Mouse (Mus musculus) hindbrain, embryonic 10.5 days (tissue): ENCODE data around the gene Tril. TPM values are rescaled to one million over a fixed set of nuclear protein-coding genes. Genes with fewer than 3 reads are reported as not detected.

ENCODE experiments used
- DNase-seq: peaks from one replicate; pipeline ENCODE4 v3.0.0-alpha.2; 2017; ENCODE audit warnings: low spot score
- H3K27ac ChIP-seq: fragments of 300-500 bp; sonication (generic); 2 replicates; pipeline ENCODE4 v1.5.1; 2016; ENCODE audit warnings: mild to moderate bottlenecking, moderate library complexity
- H3K27me3 ChIP-seq: fragments of 300-500 bp; sonication (generic); 2 replicates; pipeline ENCODE4 v1.6.1; 2016; ENCODE audit warnings: mild to moderate bottlenecking; ENCODE audit not compliant: poor library complexity, insufficient read depth, severe bottlenecking
- H3K36me3 ChIP-seq: fragments of 300-500 bp; sonication (generic); 2 replicates; pipeline ENCODE4 v1.6.1; 2016; ENCODE audit warnings: mild to moderate bottlenecking, moderate library complexity
- H3K4me1 ChIP-seq: fragments of 300-500 bp; sonication (generic); replicated peaks from 2 replicates; pipeline ENCODE4 v1.6.1; 2016; ENCODE audit warnings: mild to moderate bottlenecking
- H3K4me3 ChIP-seq: fragments of 300-500 bp; sonication (generic); 2 replicates; pipeline ENCODE4 v1.5.1; 2016; ENCODE audit warnings: mild to moderate bottlenecking, moderate library complexity
- H3K9me3 ChIP-seq: fragments of 300-500 bp; sonication (generic); 2 replicates; pipeline ENCODE4 v1.6.1; 2016; ENCODE audit warnings: mild to moderate bottlenecking, moderate library complexity
- WGBS: fragments of 180-500 bp; shearing (Covaris S2); methylation state at CpG from one replicate; pipeline ENCODE4 v1.1.7; 2016; 5-methylcytosine and 5-hydroxymethylcytosine counted together
- polyA plus RNA-seq: library from polyadenylated mRNA; unstranded; fragments of >200 nt; fragmentation: Nextera tagmentation; extraction: Ambion mirVana; gene quantifications from 2 replicates; pipeline ENCODE4 v1.2.1, GENCODE M21; 2016

Tril gene
- polyA plus RNA-seq, 1 experiment from 2014 or later, result 30.8 TPM

GRCm38 (mm10) chr6:53778424-53778955 is 42.1 kb downstream of the Tril start:
- H3K36me3 ChIP-seq, result no peaks in the 10 kb centered on the region
- no peaks in the 10 kb centered on the region for H3K9me3 ChIP-seq
- no peaks in the 10 kb centered on the region; the same call in 1 of the 2 replicates for H3K27me3 ChIP-seq
- 80% methylated on average over 8 of the region's 8 CpGs for WGBS
- H3K27ac ChIP-seq, result no peak overlapping the region
- peaks cover 10% of the 10 kb centered on the region for H3K4me1 ChIP-seq
- no peak for DNase-seq
- H3K4me3 ChIP-seq, result no peak overlapping the region

DNA sequence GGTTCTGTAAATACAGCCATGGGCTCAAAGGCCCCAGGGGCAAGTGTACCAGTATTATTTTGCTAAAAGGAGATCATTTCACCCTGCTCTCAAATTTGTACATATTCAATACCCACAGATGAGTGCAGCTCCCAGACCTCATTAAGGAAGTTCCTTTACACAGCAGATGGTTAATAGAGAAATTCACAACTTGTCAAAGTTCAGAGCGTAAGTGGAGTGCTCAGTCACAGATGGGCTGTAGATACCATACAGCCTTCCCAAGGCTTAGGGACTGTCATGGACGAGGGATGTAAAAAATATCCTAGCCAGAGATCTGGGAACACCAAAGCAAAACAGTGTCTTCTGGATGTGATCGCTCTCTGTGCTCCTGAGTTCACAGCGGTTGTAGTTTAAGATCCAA is 52.4 kb downstream of the Tril start:
- 89% methylated on average over 4 of the region's 4 CpGs for WGBS

GRCm38 (mm10) chr6:53766243-53766915 is 54.3 kb downstream of the Tril start:
- no peaks in the 10 kb centered on the region for H3K9me3 ChIP-seq
- no peak overlapping the region for H3K4me3 ChIP-seq
- DNase-seq, result no peak
- H3K27ac ChIP-seq, result no peak overlapping the region
- H3K27me3 ChIP-seq, result peaks cover under 1% of the 10 kb centered on the region; the same call in 1 of the 2 replicates
- 69% methylated on average over 10 of the region's 10 CpGs for WGBS
- H3K36me3 ChIP-seq, result no peaks in the 10 kb centered on the region
- H3K4me1 ChIP-seq, result no peaks in the 10 kb centered on the region

More for the DNA sequence above, 52.4 kb downstream of the Tril start:
- Histone ChIP-seq H3K9me3 (no peaks in the 10 kb centered on the region), H3K4me3 (no peak overlapping the region), H3K27ac (no peak overlapping the region), H3K36me3 (no peaks in the 10 kb centered on the region), H3K4me1 (no peaks in the 10 kb centered on the region), H3K27me3 (no peaks in the 10 kb centered on the region)
- no peak for DNase-seq

DNA sequence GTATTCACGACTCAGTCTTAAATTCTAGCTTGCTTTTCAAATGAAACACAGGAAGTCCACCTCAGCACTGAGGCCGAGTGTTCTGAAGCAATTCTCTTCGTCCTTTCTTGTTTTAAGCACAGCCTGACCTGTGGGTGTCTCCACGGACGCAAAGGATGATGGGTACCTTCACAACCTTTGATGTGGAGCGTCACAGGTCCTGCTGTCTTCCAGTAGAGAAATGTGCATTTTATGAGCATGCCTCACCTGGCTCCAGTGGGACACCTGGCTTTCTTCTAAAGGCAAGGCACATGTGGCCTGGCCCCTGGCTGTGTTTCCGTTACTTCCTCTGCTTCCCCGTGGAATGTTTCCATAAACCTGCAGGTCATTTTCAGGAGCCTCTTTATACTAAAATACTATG is 54.9 kb downstream of the Tril start:
- Histone ChIP-seq H3K27ac (no peak overlapping the region), H3K9me3 (no peaks in the 10 kb centered on the region), H3K4me1 (peaks cover 6% of the 10 kb centered on the region), H3K27me3 (peaks cover 4% of the 10 kb centered on the region; the same call in 1 of the 2 replicates), H3K36me3 (no peaks in the 10 kb centered on the region), H3K4me3 (no peak overlapping the region)
- 79% methylated on average over 8 of the region's 8 CpGs for WGBS
- no peak for DNase-seq

Other genes with a start within 250 kb of the Tril start
- 0.24 TPM in 1 of 2 replicates, not detected in the other for gene Cpvl, start 157.8 kb upstream of the Tril start, polyA plus RNA-seq
- gene Chn2, start 218.7 kb upstream of the Tril start, polyA plus RNA-seq, result 13.4 and 13.5 TPM in 2 replicates